Mouse (Mus musculus): ENCODE measurements around the gene Rbm3.

Gene Rbm3

DNA sequence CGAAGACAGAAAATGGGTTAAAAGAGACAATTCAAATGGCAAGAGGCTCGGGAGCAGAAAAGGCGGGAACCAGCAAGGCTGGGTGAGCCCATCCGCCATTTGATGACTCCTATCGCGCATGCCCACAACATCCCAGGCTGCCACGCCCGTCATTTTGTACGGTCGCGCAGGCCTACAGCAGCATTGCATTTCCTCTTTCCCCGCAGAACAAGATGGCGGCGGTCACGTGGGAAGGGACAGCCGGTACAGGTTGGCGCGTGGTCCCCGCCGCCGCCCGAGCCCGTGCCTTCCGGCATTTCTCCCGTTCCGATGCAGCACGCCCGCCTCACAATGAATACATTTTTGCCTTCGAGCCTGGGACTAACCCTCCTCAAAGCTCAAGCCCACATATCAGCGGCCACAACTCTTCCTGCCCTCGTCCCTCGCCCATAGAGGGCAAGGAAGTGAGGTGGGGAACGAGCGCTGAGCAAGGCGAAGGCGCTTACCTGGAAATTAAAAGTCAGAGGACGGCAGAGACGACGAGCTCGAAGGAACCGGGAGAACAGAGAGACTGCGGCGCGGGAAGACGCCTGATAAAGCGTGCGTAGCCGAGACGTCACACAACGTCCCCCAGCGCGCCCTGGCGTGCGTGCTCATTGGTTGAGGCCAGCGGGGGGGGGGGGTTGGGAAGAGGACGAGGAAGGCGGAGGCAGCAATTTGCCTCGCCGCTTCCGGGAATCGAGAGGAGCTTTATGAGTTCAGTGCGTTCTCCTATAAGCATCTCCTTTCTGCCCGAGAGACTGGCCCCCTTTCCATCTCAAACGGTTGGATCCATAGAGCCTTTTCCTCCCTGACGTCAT is at the start of gene Rbm3:
Gene Rbm3, minus strand, starts transcription at position 728 of the 839 bp plus-strand sequence.
- DNase-seq, result peak; percentile 89 to 92

DNA sequence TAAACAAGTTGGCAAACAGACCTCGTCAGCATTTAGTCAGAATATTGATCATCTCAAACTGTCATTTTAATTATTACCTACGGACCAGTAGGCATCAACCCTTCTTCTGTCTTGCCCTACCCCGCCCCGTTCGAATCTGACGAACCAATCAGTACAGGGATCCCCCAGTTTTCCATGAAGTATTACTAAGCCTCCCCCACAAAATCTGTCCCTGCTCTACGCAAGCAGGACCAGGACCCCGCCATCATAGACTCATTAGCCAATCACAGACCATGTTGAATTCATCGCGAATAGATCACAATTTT is 47.7 kb upstream of the Rbm3 start, which contains the start of gene Ebp:
Gene Ebp, minus strand, starts transcription at position 94 of the 305 bp plus-strand sequence.
- DNase-seq, result no peak

DNA sequence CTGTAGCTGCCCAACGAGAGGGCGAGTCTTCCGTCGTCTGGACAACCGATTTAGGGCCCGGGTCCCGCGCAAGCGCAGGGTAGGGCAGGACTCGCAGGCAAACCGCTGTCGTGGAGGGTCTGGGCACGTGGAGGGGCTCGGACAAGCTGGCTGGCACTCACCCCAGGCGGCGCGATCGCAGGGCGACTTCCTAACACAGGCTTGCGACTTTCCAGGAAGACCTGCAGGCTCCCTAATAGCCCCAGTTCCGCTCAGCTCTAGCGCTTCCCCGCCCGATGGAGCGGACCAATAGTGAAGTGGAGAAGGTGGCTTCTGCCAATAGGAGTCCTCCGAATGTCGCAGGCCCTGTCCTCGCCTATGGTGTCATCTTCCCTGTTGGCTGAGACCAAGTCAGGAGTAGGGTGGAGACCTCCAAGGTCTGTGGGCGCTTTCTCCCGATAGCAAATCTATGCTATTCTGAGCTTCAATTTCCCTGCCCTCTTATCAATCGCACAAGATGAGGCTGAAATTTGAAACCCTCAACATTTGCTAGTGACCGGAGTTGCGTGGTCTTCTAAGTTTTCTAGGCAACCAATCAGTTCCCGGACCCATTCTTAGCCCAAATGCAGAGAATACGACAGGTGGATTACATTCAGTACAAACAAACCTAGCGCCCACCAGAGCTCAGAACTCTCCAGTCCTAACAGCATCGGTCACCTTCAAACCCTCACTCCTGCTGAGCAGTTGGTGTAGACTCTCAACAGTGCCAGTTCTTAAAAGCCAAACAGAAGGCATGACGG is 47.1 kb upstream of the Rbm3 start:
- peak; percentile 83 to 86 for DNase-seq

DNA sequence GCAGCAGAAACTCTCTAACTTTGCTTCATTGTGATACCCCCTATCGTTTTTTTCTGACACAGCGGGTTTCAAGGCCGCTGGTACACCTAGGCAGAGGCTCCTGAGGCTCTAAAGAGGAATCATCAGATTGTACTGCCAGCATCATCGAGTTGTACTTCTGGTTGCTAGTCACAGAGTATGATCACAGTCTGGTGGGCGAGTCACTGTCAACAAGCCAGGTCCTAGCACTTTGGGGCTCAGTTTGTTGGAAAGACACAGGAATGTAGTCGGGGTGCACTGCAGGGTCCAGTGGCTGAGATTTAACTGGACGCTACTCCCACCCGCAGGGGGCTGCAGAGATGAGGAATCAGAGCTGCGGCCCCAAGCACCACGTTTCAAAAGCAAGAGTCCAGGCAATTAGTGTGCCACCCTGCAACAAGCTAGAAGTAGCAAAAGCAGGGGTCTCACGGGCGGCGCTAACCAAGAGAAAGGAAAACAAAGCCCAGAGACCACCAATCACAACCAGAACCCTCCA is 46.5 kb upstream of the Rbm3 start:
- no peak for DNase-seq

DNA sequence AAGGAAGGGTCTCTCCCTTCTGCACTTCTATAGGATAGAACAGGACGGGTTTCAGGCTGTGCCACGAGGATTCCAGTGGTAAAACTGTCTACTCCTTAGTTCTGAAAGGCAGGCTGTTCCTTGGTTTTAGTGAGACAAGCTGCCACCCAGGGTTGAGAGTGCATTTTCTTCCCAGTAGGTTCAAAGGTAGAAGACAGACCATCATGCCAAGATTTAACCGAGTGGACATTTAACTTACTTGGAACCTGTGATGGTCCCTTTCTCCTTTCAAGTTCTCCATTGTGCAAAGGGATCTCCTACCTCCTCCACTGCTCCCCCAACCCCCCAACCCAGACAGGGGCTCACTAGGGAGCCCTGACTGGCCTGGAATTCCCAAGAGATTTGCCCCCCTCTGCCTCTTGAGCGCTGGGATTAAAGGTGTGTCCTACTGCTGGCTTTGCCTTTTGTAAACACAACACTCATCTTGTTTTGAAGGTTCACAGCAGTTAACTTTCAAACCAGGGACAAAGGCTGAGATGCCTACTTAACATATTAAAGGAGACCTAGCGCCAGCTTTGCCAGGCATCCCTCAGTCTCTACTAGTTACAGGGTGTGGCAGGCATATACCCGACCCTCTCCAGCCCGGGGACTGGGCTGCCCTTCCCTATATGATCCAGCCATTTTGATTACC is 37.3 kb upstream of the Rbm3 start:
- no peak for DNase-seq

DNA sequence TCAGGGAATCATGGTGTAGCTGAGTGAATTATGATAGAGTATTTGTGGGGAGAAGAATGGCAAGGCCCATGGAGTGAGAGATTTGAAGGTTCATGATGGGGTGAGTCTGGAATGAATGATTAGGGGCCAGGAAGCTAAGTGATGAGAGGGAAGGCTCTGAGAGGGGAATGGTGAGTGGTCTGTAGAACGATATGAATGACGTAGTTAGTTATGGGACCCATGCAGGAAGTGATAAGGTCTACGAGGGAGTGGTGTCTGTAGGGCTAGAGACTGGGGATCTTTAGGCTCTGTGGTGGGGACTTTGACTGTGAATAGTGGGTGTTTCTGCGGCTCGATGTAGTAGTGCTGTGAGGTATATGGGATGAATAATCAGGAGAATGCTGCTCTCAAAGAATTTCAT is 34.0 kb upstream of the Rbm3 start:
- DNase-seq, result no peak

DNA sequence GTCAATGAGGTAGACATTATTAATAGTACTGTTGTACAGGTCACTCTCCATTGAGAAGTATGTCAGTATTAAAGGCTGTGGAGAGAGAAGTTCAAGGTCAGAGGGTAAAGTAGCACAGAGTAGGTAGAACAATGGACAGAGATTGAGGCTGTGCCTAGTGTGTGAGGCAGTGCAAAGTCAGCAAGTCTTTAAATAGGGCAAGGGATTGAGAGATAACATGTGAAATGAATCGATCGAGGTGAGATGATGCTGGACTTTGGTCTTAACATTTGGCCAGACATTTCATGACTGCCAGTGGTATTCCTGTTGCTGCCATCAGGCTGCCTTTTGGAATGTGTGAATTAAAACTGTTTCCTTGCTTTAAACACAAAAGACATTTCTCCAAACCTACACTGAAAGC is 33.2 kb upstream of the Rbm3 start:
- no peak for DNase-seq

DNA sequence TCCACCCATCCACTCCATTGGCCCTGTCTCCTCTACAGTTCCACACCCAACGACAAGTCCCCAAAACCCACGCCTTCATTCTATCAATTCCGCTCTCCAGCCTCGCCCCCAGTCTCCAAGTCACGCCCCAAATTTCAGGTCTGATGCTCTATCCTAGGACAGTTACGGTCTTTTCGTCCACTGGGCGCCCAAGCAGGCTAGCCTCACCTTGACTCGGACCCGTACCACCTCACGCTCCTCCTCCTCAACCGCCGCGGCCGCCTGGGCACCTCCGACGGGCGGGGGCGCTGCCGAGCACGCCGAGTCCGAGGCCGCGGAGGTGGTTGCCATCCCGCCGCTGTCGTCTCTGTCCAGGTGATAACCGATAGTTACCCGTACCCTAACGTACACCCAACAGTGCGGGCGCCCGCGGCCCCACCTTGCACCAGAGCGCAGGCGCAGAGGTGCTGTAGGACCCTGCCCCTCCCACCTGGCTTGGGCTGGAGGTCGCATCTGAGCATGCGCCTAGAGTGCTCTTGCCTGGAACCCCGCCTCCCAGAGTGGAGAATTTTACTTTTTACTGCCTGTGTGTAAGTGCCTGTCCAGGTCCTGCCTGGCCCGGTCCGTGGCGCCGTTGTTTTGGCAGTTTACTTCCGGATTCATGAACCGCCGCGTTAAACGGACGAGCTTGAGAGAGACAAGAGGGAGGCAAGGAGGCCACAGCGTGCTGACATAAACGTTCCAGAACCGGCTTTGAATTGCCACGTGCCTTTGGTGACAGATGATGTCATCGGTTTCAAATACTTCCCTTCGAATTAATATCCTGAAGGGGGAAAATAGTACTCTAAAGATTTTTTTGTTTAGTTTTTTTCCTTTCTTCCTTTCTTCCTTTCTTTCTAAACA is 30.1 kb upstream of the Rbm3 start, which contains the start of gene Tbc1d25:
Gene Tbc1d25, minus strand, starts transcription at position 678 of the 882 bp plus-strand sequence.
- peak; percentile 85 to 90 for DNase-seq

DNA sequence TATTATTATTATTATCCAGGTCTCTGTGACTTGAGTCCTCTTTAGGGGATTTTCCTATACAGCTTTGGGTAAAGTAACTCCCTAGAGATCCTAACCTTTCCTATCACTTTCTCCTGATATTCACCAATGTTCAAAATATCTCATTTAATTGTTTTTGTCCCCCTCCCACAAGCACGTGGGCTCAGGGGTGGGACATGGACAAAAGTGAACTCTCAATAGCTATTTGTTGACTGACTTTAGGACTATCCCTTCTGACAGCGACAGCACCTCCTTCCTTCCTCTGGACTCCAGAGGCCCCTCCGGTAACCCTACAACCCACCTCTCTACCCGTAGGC is 29.5 kb upstream of the Rbm3 start:
- no peak for DNase-seq

DNA sequence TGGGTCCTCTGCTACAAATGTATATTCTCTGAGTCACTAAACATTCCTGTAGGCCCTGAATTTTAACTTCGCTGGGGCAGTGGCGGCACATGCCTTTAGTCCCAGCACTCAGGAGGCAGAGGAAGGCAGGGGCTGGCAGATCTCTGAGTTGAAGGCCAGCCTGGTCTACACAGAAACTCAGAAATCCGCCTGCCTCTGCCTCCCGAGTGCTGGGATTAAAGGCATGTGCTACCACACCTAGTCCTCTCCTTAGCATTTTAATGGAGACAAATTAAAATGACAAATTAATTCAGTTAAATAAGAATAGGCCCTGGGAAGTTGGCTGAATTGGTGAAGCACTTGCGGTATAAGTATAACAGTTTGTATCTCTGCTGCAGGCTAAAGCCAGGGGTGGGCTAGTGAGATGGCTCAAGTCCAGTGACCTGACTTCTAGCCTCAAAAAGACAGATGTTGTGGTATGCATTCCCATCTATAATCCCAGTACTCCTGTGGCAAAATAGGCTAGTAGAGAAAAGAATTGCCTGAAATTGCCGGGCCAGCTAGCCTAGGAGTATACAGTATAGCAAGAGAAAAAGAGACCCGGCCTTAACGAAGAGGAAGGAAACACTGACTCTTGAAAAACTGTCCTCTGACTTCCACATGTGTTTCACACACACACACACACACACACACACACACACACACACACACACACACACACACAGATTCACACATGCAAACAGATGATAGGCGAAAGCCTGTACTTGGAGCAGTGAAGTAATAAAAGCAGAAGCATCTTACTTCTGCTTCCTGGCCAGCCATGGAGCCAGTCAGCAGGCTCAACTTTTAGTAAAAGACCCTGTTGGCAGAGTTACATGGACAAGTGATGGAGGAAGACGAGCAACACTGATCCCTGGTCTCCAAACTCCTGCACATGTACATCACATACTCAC is 22.3 kb upstream of the Rbm3 start:
- DNase-seq, result no peak

DNA sequence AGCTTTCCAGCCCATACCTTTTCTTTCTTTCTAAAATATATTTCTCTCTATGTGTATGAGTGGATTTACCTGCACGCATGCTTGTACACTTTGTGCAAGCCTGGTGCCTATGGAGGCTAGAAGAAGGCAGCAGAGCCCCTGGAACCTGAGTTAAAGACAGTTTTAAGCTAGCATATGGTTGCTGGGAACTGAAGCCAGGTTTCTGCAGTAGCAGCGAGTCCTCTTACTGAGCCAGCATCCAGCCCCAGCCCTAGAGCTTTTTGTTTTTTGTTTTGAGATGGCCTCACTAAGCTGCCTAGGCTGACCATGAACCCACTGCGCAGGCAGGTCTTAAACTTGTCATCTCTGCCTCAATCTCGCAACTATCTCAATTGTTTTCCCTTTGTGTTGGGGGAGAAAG is 18.8 kb upstream of the Rbm3 start:
- DNase-seq, result no peak

DNA sequence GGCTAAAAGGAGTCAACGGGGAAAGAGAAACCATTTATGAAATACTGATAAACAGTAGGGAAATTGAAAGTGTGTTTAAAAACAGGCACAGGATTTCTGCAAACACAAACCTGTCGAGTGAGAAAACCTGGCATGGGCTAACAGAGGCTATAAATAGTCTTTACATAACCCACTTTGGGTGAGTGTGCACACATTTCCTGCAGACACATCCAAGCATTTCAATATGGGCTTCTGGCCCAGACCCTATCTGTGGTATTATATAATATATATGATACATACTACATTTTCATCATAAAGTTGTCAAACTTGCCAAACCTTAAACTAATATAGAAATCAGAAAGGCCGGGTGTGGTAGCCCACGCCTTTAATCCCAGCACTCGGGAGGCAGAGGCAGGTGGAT is 17.4 kb upstream of the Rbm3 start:
- DNase-seq, result no peak

DNA sequence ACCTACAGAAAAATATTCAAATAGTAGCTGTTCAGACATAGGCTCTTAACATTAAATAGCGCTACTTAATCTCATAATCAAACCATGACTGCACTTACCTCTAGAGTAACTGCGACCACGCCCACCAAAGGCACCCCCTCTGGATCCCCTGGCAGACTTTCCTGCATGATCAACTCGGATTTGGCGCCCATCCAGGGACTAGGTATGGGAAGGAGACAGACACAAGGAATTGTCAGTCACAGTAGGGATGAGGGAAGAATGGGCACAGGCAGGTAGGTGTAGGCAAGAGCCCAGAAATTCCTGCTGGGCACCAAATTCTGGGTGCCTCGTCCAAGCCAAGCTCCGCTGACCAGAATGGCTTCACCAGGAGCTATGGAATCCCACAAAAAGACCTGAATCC is 1.9 kb downstream of the Rbm3 start:
- DNase-seq, result no peak

DNA sequence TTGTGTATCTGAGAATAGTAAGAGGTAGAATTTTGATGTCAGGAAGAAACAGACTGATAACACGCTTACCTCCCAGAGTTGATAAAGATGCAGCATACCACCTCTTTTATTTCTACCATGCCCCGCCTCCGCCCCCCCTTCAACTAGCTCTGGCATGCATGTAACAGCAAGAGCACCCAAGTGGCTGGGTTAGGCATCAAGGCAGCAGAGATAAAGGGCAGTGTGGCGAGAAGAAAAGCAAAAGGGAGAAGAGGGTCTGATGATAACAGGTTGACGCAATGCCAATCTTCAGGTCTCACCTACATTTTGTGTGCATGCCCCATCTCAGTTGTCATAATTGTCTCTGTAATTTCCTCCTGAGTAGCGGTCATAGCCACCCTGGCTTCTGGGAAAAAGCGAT is 2.7 kb downstream of the Rbm3 start:
- DNase-seq, result no peak

DNA sequence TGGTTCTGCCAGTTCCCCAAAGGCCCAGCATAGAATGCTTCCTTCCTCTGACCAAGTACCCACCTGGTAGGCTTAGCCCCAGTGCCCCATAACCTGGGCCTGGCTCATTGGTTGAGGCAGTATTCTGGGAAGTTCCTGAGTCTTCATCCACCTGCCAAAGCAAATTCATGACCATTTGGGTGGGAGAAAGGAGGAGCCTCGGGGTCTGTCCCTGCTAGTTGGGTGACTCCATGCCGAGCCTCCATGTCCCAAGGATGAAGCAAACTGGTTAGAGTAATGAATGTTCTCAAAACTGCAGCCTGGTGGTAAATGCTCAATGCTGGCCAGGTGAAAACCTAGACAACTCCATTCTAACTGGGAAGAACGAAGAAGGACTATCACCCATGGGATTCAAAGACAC is 4.6 kb downstream of the Rbm3 start:
- no peak for DNase-seq

DNA sequence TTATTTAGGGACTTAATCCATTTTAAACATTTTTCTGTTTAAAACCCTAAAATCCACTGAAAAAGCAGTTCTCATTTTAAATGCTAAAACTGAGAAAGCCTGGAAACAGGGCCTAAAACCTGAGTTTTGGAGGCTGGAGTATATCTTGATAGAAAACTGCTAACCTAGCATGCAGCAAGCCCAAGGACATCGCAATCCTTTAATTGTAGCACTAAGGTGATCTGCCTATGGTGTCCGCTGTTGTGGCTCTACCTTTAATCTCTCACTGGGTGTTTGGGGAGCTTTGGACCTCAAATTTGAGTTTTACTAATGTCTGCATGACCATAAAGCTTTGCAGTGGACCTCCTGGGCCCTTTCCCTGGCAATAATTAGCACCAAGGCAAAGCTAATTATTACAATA is 5.2 kb downstream of the Rbm3 start:
- no peak for DNase-seq

DNA sequence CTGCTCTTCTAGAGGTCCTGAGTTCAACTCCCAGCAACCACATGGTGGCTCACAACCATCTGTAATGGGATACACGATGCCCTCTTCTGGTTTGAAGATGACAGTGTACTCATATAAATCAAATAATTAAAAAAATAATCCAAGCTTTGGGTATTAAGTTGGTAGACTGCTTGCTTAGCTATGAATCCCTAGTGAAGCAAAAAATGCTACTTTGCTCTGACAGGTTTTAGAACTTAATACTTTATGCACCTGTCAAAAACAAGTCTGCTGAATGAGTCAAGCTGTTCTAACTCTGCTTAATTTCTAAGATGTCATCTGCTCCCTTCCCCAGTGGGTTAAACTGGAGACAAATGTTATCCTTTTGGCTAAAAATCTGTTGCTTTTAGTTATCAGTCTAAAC is 6.2 kb downstream of the Rbm3 start:
- DNase-seq, result no peak

DNA sequence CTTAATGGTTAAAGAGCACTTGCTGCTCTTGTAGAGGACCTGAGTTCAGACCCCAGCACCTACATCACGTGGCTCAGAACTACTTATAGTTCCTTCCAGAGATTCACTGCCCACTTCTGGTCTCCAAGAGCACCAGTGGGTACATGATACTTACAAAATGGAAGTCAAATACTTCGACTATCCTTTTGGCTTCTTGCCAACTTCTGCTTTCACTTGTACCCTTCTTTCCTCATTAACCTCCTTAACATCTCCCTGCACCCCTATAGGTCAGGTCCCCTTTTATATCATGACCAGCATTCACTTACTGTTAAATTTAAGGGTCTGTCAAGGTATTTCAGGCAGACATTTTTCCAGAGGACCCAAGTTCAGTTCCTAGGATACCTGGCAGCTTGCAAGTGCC is 9.8 kb downstream of the Rbm3 start:
- DNase-seq, result no peak

DNA sequence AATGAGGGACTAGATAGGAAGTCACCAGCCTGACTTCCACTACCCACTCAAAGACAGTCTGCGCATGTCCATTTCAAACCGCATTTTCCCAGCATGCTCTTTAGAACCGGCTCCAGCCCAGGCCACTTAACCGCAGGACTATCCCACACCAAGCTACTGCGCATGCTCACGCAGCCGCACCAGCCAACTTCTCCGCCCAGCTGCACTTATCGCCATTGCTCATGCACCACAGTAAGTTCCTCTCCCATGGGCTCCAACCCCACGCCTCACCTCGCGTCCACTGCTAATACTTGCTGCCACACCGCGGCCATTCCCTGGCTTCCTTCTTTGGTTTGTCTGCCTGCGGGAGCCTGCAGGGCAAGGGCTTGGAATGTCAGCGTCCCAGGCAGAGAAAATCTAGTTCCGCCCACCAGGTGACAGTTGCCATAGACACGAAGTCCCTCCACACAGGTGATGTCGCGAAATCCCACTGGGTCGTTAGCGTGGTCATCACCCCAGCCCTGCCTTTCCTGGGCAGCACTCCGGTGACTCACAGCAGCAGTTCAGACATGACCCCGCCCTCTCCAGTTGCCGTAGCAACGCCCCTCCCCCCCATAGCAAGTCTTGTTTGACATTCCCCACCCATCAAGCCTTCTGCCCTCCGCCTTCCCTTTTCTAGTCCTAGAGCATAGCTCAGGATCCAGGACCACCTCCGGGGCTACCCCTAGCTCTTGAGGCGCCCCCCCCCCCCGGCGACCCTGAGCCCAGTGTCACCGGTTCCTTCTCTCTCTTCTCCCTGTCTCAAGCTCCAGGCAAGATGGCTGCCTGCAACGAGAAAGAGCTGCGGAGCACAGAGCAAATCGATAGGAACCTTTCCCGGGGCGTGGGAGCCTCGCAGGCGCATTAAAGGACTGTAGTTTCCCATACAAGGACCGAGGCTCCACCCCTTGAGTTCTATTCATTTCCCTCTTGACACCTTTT is 13.4 kb downstream of the Rbm3 start, which contains the start of gene Wdr13:
Gene Wdr13, minus strand, starts transcription at position 876 of the 960 bp plus-strand sequence.
- DNase-seq, result peak; percentile 92 to 95

DNA sequence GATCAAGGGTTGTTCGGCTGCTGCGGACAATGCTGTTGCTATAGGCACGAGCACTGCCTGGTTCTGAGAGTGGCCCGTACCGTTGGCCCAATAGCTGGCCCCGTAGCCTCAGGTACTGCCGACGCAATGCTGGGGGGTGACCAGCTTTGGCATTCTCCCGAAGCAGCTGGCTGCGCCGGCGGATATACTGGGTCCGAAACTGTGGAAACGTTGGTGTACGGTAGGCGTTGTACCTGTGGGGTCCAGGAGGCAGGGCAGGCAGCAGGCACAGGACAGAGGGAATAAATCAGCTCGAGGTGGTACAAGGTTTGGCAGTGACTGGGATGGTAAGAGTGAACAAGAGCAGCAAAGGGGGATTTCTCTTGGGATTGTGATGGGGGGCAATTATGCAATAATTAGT is 14.3 kb downstream of the Rbm3 start:
- DNase-seq, result no peak
